Mouse (Mus musculus) liver, embryonic 15.5 days (tissue): Measurements from ENCODE around the gene Tpbpa. TPM values are rescaled to one million over a fixed set of nuclear protein-coding genes. Genes with fewer than 3 reads are reported as not detected.

ENCODE experiments used
- ATAC-seq: fragments of 200-750 bp; cut with Nextera tagmentation; 2 replicates; pipeline ENCODE4 v1.8.0; 2017; ENCODE audit warnings: moderate number of reproducible peaks, mild to moderate bottlenecking, moderate library complexity; ENCODE audit not compliant: insufficient read depth
- H3K27ac ChIP-seq: fragments of 300-500 bp; sonication (generic); replicated peaks from 2 replicates; pipeline ENCODE4 v1.5.1; 2015; ENCODE audit warnings: mild to moderate bottlenecking, inconsistent platforms
- H3K27me3 ChIP-seq: fragments of 300-500 bp; sonication (generic); 2 replicates; pipeline ENCODE4 v1.6.1; 2015; ENCODE audit warnings: mild to moderate bottlenecking, inconsistent platforms
- H3K36me3 ChIP-seq: fragments of 300-500 bp; sonication (generic); replicated peaks from 2 replicates; pipeline ENCODE4 v1.6.1; 2015; ENCODE audit warnings: moderate library complexity, mild to moderate bottlenecking, inconsistent platforms
- H3K4me1 ChIP-seq: fragments of 300-500 bp; sonication (generic); replicated peaks from 2 replicates; pipeline ENCODE4 v1.6.1; 2015; ENCODE audit warnings: inconsistent platforms
- H3K4me2 ChIP-seq: fragments of 300-500 bp; sonication (generic); 2 replicates; pipeline ENCODE4 v1.6.1; 2015; ENCODE audit warnings: moderate library complexity, mild to moderate bottlenecking, inconsistent platforms
- H3K4me3 ChIP-seq: fragments of 300-500 bp; sonication (generic); replicated peaks from 2 replicates; pipeline ENCODE4 v1.5.1; 2015; ENCODE audit warnings: mild to moderate bottlenecking, inconsistent platforms
- H3K9ac ChIP-seq: fragments of 300-500 bp; sonication (generic); 2 replicates; pipeline ENCODE4 v1.6.1; 2015; ENCODE audit warnings: moderate library complexity, mild to moderate bottlenecking, inconsistent platforms
- H3K9me3 ChIP-seq: fragments of 300-500 bp; sonication (generic); replicated peaks from 2 replicates; pipeline ENCODE4 v1.6.1; 2016; ENCODE audit warnings: inconsistent platforms
- WGBS: fragments of 180-500 bp; shearing (Covaris S2); methylation state at CpG from one replicate; pipeline ENCODE4 v1.1.7; 2015; ENCODE audit warnings: mixed read lengths; ENCODE audit not compliant: insufficient replicate concordance; 5-methylcytosine and 5-hydroxymethylcytosine counted together
- polyA plus RNA-seq: library from polyadenylated mRNA; unstranded; fragments of >200 nt; fragmentation: Nextera tagmentation; extraction: Ambion mirVana; gene quantifications from 2 replicates; pipeline ENCODE4 v1.2.1, GENCODE M21; 2015

Tpbpa gene
- polyA plus RNA-seq, 1 experiment from 2014 or later = not detected

DNA sequence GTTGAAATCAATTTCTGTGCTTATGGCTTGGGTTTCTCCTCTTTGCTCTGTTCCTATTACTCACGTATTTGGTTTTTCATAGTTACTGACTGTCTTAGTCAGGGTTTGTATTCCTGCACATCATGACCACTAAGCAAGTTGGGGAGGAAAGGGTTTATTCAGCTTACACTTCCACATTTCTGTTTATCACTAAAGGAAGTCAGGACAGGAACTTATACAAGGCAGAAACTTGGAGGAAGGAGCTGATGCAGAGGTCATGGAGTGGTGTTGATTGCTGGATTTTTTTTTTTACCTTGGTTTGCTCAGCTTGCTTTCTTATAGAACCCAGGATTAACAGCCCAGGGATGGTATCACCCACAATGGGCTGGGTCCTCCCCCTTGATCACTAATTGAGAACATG lies 49.5 kb downstream of the Tpbpa start:
- no peak overlapping the region for H3K4me2 ChIP-seq
- no peak overlapping the region for H3K4me3 ChIP-seq
- no peaks in the 10 kb centered on the region for H3K4me1 ChIP-seq
- ATAC-seq = no peak
- H3K27ac ChIP-seq = no peak overlapping the region
- no peak overlapping the region for H3K9ac ChIP-seq
- 46% methylated on average over 1 of the region's 1 CpGs for WGBS
- H3K36me3 ChIP-seq = no peaks in the 10 kb centered on the region
- no peaks in the 10 kb centered on the region for H3K27me3 ChIP-seq
- no peaks in the 10 kb centered on the region for H3K9me3 ChIP-seq

Other genes starting within 250 kb of the Tpbpa start
- gene BC051665, start 155.6 kb downstream of the Tpbpa start, polyA plus RNA-seq = not detected in 2 replicates
- not detected in 2 replicates for gene Ctsll3, start 139.1 kb downstream of the Tpbpa start, polyA plus RNA-seq
- gene 4930486L24Rik, start 77.5 kb downstream of the Tpbpa start, polyA plus RNA-seq = 0.06 TPM in 1 of 2 replicates, not detected in the other
- 0.26 TPM in 1 of 2 replicates, not detected in the other for gene Gm49392, start 45.1 kb downstream of the Tpbpa start, polyA plus RNA-seq
- gene Ctla2b, start 44.5 kb downstream of the Tpbpa start, polyA plus RNA-seq = 4.1 and 5.6 TPM in 2 replicates
- not detected in 2 replicates for gene Tpbpb, start 37.1 kb downstream of the Tpbpa start, polyA plus RNA-seq
- gene Gm49393, start 6.4 kb downstream of the Tpbpa start, polyA plus RNA-seq = not detected in 2 replicates
- gene Gm49391, start 5.4 kb downstream of the Tpbpa start, polyA plus RNA-seq = 0.82 and 2.5 TPM in 2 replicates
- 24.2 and 25.8 TPM in 2 replicates for gene Ctla2a, start 5.4 kb downstream of the Tpbpa start, polyA plus RNA-seq
- gene Ctsj, start 64.0 kb upstream of the Tpbpa start, polyA plus RNA-seq = not detected in 2 replicates
- not detected in 2 replicates for gene Ctsq, start 98.6 kb upstream of the Tpbpa start, polyA plus RNA-seq
- not detected in 2 replicates for gene Ctsr, start 222.3 kb upstream of the Tpbpa start, polyA plus RNA-seq